Mouse (Mus musculus) cerebellum, adult 2 months (tissue): ENCODE measurements around the gene Bcas1.

Experiments
- CTCF ChIP-seq: fragments of 200-500 bp; IDR thresholded peaks from 2 replicates; pipeline ENCODE4 v1.5.1; 2011; ENCODE audit warnings: low read depth, mild to moderate bottlenecking, control low read depth, low read length, moderate library complexity, borderline replicate concordance; ENCODE audit not compliant: insufficient read depth
- POLR2A ChIP-seq: fragments of 200-500 bp; IDR thresholded peaks from 2 replicates; pipeline ENCODE4 v1.6.1; 2011; ENCODE audit warnings: low read length, control low read depth, borderline replicate concordance; ENCODE audit not compliant: insufficient read depth

DNA sequence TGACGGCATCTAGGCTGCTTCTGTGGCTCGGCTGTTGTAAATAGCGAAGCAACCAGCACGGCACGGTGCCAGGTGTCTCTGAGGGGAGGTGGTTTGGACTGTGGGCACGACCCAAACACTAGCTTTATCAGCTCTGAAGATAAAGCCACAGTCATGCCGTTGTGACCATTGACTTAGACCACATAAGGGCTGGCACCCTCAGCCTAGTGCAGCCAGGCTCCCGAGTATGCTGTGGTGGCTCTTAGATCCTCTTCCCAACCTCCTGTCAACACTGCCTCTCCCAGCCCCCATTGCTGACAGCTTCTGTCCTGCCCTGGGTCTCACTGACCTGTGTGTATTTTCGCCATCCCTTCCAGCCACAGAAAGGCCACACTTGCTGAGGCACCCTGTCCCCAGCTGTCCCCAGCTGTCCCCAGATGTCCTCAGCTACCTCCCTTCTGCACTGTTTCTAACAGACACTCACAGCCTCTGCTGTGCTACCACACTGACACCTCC, 91.3 kb downstream of the Bcas1 start:
- TF ChIP-seq POLR2A (no peak), CTCF (no peak)
